Comparison of ENCODE assay signal across 8 mouse cellular contexts in the genomic region with DNA sequence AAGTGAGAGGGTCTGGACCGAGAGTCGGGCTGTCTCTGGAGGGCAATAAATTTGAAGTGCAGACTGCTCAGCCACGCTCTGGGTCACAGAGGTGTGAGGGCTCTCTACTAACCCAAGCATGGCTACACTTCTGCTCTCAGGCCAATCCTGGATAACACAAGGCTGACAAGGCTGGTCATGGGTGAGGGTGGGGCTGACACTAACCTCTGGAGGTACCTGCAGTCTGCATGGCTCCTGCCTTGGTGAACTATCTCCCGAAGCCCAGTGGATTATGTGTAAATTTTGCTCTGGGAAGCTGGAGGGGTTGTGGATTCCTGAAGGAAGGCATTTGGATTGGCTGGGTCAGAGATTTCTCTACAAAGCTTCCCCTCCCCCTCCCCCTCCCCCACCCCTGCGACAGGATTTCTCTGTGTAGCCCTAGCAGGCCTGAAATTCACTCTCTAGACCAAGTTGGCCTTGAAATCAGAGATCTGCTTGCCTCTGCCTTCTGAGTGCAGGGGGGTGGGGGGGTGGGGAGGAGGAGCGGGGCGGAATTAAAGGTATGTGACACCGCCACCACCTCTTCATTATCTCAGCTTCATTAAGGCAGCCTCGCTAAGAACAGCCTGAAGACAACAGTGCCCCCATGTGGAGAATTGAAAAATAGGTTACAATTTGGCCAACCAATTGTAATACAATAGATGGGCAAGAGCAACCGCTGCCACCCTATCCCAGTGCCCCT. TPM values are rescaled to one million over a fixed set of nuclear protein-coding genes. Genes with fewer than 3 reads are reported as not detected.
DNase-seq lines count a peak whose midpoint lies in the region; ATAC-seq and TF ChIP-seq lines count a peak whose summit lies in the region.

No protein-coding gene starts in this region.

- dilution Hi-C loops in CH12.LX (cut with MboI; ENCODE audit: extremely low pct_ligation_motif_present, extremely low pct_unique_long_range_greater_than_20kb, low sequenced_read_pairs), result no loop called here

- no peaks in the 10 kb centered on the region for H3K27me3 ChIP-seq in CH12.LX (replicated peaks)
- H3K27me3 ChIP-seq in embryonic facial prominence, embryonic 11.5 days (ENCODE audit: control insufficient read depth, insufficient read depth, low read length), result no peaks in the 10 kb centered on the region
- no peaks in the 10 kb centered on the region; the same call in 1 of the 2 replicates for H3K27me3 ChIP-seq in lung, embryonic 15.5 days

- TF ChIP-seq RAD21 in CH12.LX (IDR thresholded peaks at IDR 0.05; ENCODE audit: low read depth, low read length), result peak; percentile 86

- peak; percentile 81 for DNase-seq in CH12.LX (ENCODE audit: extremely low read depth)
- DNase-seq in adrenal gland, postnatal 10 days, result peak; percentile 71
- DNase-seq in embryonic facial prominence, embryonic 11.5 days (ENCODE audit: low spot score), result peak; percentile 74
- DNase-seq in layer of hippocampus, adult 9-10 months (ENCODE audit: low spot score), result peak; percentile 84
- peak; percentile 54 for DNase-seq in retina, postnatal 7 days (ENCODE audit: low read depth, low spot score)
- DNase-seq in gastrocnemius, postnatal 25 days, result no peak

- no peak overlapping the region for H3K27ac ChIP-seq in CH12.LX (ENCODE audit: insufficient read depth, low read depth)
- H3K27ac ChIP-seq in embryonic facial prominence, embryonic 11.5 days (replicated peaks; ENCODE audit: low read depth, low read length), result no peak overlapping the region
- no peak overlapping the region for H3K27ac ChIP-seq in lung, embryonic 15.5 days

- no peak for TF ChIP-seq POLR2A in CH12.LX (IDR thresholded peaks at IDR 0.05; ENCODE audit: low read depth, low read length)

- ATAC-seq in embryonic facial prominence, embryonic 11.5 days (replicated peaks; ENCODE audit: insufficient number of reproducible peaks, low FRiP score, low TSS enrichment, low read depth), result no peak; the same call in 1 of the 2 replicates
- peak; percentile 59 to 72; a peak in 3 of 4 replicates for ATAC-seq in hematopoietic stem cell, adult 5-6 weeks (replicated peaks in 1 of 2; ENCODE audit: insufficient read depth in 1 of 2, low FRiP score in 2 of 2, low TSS enrichment in 1 of 2, low read depth in 1 of 2, poor library complexity in 2 of 2, severe bottlenecking in 2 of 2)
- ATAC-seq in lung, embryonic 15.5 days (ENCODE audit: borderline replicate concordance, extremely low read depth, low FRiP score, low TSS enrichment), result 0 out of 2 replicates have a peak, but pooled peaks have one; percentile 31

- H3K4me2 ChIP-seq in CH12.LX (ENCODE audit: insufficient read depth, low read depth, poor library complexity, severe bottlenecking), result peak overlapping the region; percentile 73; the same call in 1 of the 2 replicates
- H3K4me2 ChIP-seq in embryonic facial prominence, embryonic 11.5 days (ENCODE audit: low read depth, low read length), result no peak overlapping the region
- H3K4me2 ChIP-seq in lung, embryonic 15.5 days, result peak overlapping the region; percentile 40

- WGBS in embryonic facial prominence, embryonic 11.5 days, result 26% methylated on average over 10 of the region's 10 CpGs
- WGBS in lung, embryonic 15.5 days, result 27% methylated on average over 10 of the region's 10 CpGs

- no peak overlapping the region; the same call in 1 of the 2 replicates for H3K9ac ChIP-seq in CH12.LX (ENCODE audit: insufficient read depth, low read depth)
- no peak overlapping the region for H3K9ac ChIP-seq in embryonic facial prominence, embryonic 11.5 days (replicated peaks; ENCODE audit: low read length)
- H3K9ac ChIP-seq in lung, embryonic 15.5 days, result no peak overlapping the region

- in situ Hi-C loops in CH12.LX (cut with MboI; ENCODE audit: low pct_ligation_motif_present, low pct_unique_long_range_greater_than_20kb, low sequenced_read_pairs), result loop anchor here (5.0 to 25.0 kb wide), 4 partner anchors 53 to 393 kb away; a partner anchor contains a TSS

- H3K4me1 ChIP-seq in CH12.LX (ENCODE audit: control insufficient read depth in 1 of 2, insufficient read depth in 2 of 2), result peaks cover 5 to 11% of the 10 kb centered on the region in 2 experiments; a peak in 2 of 4 replicates
- no peaks in the 10 kb centered on the region for H3K4me1 ChIP-seq in embryonic facial prominence, embryonic 11.5 days (ENCODE audit: control insufficient read depth, insufficient read depth, low read length)
- peaks cover 11% of the 10 kb centered on the region; the same call in 1 of the 2 replicates for H3K4me1 ChIP-seq in lung, embryonic 15.5 days

- H3K79me2 ChIP-seq in CH12.LX (replicated peaks; ENCODE audit: control insufficient read depth, extremely low read depth, insufficient read depth, poor library complexity, severe bottlenecking), result no peaks in the 10 kb centered on the region

- no peaks in the 10 kb centered on the region for H3K36me3 ChIP-seq in CH12.LX (replicated peaks in 1 of 2; ENCODE audit: control insufficient read depth in 1 of 2, insufficient read depth in 1 of 2, low read length in 1 of 2)
- no peaks in the 10 kb centered on the region for H3K36me3 ChIP-seq in embryonic facial prominence, embryonic 11.5 days (replicated peaks; ENCODE audit: control insufficient read depth, insufficient read depth, low read depth, low read length)
- H3K36me3 ChIP-seq in lung, embryonic 15.5 days, result no peaks in the 10 kb centered on the region

- H3K4me3 ChIP-seq in CH12.LX (replicated peaks in 1 of 3; ENCODE audit: low read depth in 2 of 3, low read length in 2 of 3, poor library complexity in 1 of 3), result no peak overlapping the region
- H3K4me3 ChIP-seq in embryonic facial prominence, embryonic 11.5 days (ENCODE audit: low read depth, low read length), result no peak overlapping the region
- H3K4me3 ChIP-seq in lung, embryonic 15.5 days, result no peak overlapping the region

- TF ChIP-seq EP300 in CH12.LX (IDR thresholded peaks at IDR 0.05; ENCODE audit: low read length), result no peak

- no peaks in the 10 kb centered on the region for H3K9me3 ChIP-seq in CH12.LX (replicated peaks; ENCODE audit: low read length)
- no peaks in the 10 kb centered on the region for H3K9me3 ChIP-seq in embryonic facial prominence, embryonic 11.5 days (replicated peaks; ENCODE audit: control insufficient read depth, low read length)
- H3K9me3 ChIP-seq in lung, embryonic 15.5 days, result no peaks in the 10 kb centered on the region

- TF ChIP-seq CTCF in CH12.LX (conservative IDR thresholded peaks at IDR 0.05 in 1 of 2, IDR thresholded peaks at IDR 0.05 in 1 of 2; ENCODE audit: low read depth in 2 of 2, low read length in 2 of 2), result peak; percentile 60 to 82

TF ChIP-seq in CH12.LX, 34 proteins besides CTCF, POLR2A, EP300 and RAD21:
- TF ChIP-seq JUND (conservative IDR thresholded peaks at IDR 0.05; ENCODE audit: low read depth, low read length) (no peak), ELF1 (IDR thresholded peaks at IDR 0.05; ENCODE audit: low read depth, low read length) (no peak), CHD2 (IDR thresholded peaks at IDR 0.05; ENCODE audit: low read length) (peak; percentile 78), ZC3H11A (IDR thresholded peaks at IDR 0.05; ENCODE audit: low read depth, low read length) (peak; percentile 39; the same call in 1 of the 2 replicates), MAZ (IDR thresholded peaks at IDR 0.05; ENCODE audit: low read depth, low read length) (no peak), CHD1 (IDR thresholded peaks at IDR 0.05; ENCODE audit: low read depth, low read length) (no peak), MYC (IDR thresholded peaks at IDR 0.05; ENCODE audit: low read depth, low read length) (0 out of 2 replicates have a peak, but pooled peaks have one; percentile 10), SMC3 (IDR thresholded peaks at IDR 0.05; ENCODE audit: low read depth, low read length) (peak; percentile 77)

RNA-seq across cellular contexts. Expression of a gene that starts 32.5 kb away (rescaled TPM):
- total RNA-seq in CH12.LX (2012; rRNA removed) (54.3 and 59.1 TPM in 2 replicates), CH12.LX (2014; rRNA removed) (30.1 and 35.7 TPM in 2 replicates)
- polyA plus RNA-seq in CH12.LX (2012; ENCODE audit: insufficient read length, low read depth), result 92.7 and 102 TPM in 2 replicates
- 100 to 1,000 TPM; 176 to 199 TPM for total RNA-seq in adrenal gland, postnatal 10 days (2021)
- 106 and 117 TPM in 2 replicates for polyA plus RNA-seq in embryonic facial prominence, embryonic 11.5 days (2014; fragmentation: Nextera tagmentation; extraction: Ambion mirVana)
- 28.6 and 38.4 TPM in 2 replicates for total RNA-seq in hematopoietic stem cell, adult 5-6 weeks (2017)
- 139 and 155 TPM in 2 replicates for polyA plus RNA-seq in lung, embryonic 15.5 days (2015; fragmentation: Nextera tagmentation; extraction: Ambion mirVana)
- 10 to 100 TPM; 47.0 to 65.7 TPM for total RNA-seq in gastrocnemius, postnatal 25 days (2021)

RNA-seq across cellular contexts. Expression of a gene that starts 46.7 kb away (rescaled TPM):
- total RNA-seq in CH12.LX (2012; rRNA removed) (23.6 and 29.8 TPM in 2 replicates), CH12.LX (2014; rRNA removed) (14.8 and 15.9 TPM in 2 replicates)
- 11.2 and 11.4 TPM in 2 replicates for polyA plus RNA-seq in CH12.LX (2012; ENCODE audit: insufficient read length, low read depth)
- total RNA-seq in adrenal gland, postnatal 10 days (2021), result 10 to 100 TPM; 12.3 to 12.8 TPM
- polyA plus RNA-seq in embryonic facial prominence, embryonic 11.5 days (2014; fragmentation: Nextera tagmentation; extraction: Ambion mirVana), result 0.28 and 1.1 TPM in 2 replicates
- not detected in 2 replicates for total RNA-seq in hematopoietic stem cell, adult 5-6 weeks (2017)
- 3.5 and 3.6 TPM in 2 replicates for polyA plus RNA-seq in lung, embryonic 15.5 days (2015; fragmentation: Nextera tagmentation; extraction: Ambion mirVana)
- total RNA-seq in gastrocnemius, postnatal 25 days (2021), result 1 to 10 TPM; 3.7 to 4.3 TPM

RNA-seq across cellular contexts. Expression of a gene that starts 55.7 kb away (rescaled TPM):
- 77.2 and 87.1 TPM in 2 replicates for total RNA-seq in CH12.LX (2012; rRNA removed)
- 78.9 and 79.3 TPM in 2 replicates for total RNA-seq in CH12.LX (2014; rRNA removed)
- polyA plus RNA-seq in CH12.LX (2012; ENCODE audit: insufficient read length, low read depth), result 70.0 and 77.0 TPM in 2 replicates
- total RNA-seq in adrenal gland, postnatal 10 days (2021), result 10 to 100 TPM; 85.1 to 90.9 TPM
- polyA plus RNA-seq in embryonic facial prominence, embryonic 11.5 days (2014; fragmentation: Nextera tagmentation; extraction: Ambion mirVana), result 161 and 174 TPM in 2 replicates
- 86.0 and 96.3 TPM in 2 replicates for total RNA-seq in hematopoietic stem cell, adult 5-6 weeks (2017)
- polyA plus RNA-seq in lung, embryonic 15.5 days (2015; fragmentation: Nextera tagmentation; extraction: Ambion mirVana), result 139 and 140 TPM in 2 replicates
- 10 to 100 TPM; 16.7 to 16.9 TPM for total RNA-seq in gastrocnemius, postnatal 25 days (2021)
